8 mouse cellular contexts compared by ENCODE assay signal in genomic region chr15:77150000-77150399, GRCm38 (mm10).
A peak's percentile ranks its signal among the peaks of the same experiment; 100 is the strongest.
DNase-seq lines count a peak whose midpoint lies in the region; ATAC-seq lines count a peak whose summit lies in the region.

No protein-coding gene starts in this region.

- H3K9me3 ChIP-seq in heart, embryonic 16.5 days (replicated peaks; ENCODE audit: control insufficient read depth, low read length) = no peaks in the 10 kb centered on the region
- H3K9me3 ChIP-seq in embryonic facial prominence, embryonic 10.5 days = no peaks in the 10 kb centered on the region
- H3K9me3 ChIP-seq in hindbrain, embryonic 16.5 days (ENCODE audit: control insufficient read depth, low read length) = no peaks in the 10 kb centered on the region
- H3K9me3 ChIP-seq in midbrain, embryonic 12.5 days = no peaks in the 10 kb centered on the region

- H3K27me3 ChIP-seq in heart, embryonic 16.5 days (ENCODE audit: control insufficient read depth, insufficient read depth, low read length) = no peaks in the 10 kb centered on the region
- no peaks in the 10 kb centered on the region for H3K27me3 ChIP-seq in embryonic facial prominence, embryonic 10.5 days (replicated peaks; ENCODE audit: low read depth, poor library complexity, severe bottlenecking)
- H3K27me3 ChIP-seq in hindbrain, embryonic 16.5 days (replicated peaks; ENCODE audit: control insufficient read depth, insufficient read depth, low read length) = no peaks in the 10 kb centered on the region
- H3K27me3 ChIP-seq in midbrain, embryonic 12.5 days = no peaks in the 10 kb centered on the region

- 9% methylated on average over 3 of the region's 3 CpGs for WGBS in heart, embryonic 16.5 days
- WGBS in embryonic facial prominence, embryonic 10.5 days = 53% methylated on average over 3 of the region's 3 CpGs
- 10% methylated on average over 3 of the region's 3 CpGs for WGBS in hindbrain, embryonic 16.5 days
- 41% methylated on average over 3 of the region's 3 CpGs for WGBS in midbrain, embryonic 12.5 days

- H3K4me1 ChIP-seq in heart, embryonic 16.5 days (ENCODE audit: control insufficient read depth, insufficient read depth, low read length) = peaks cover 46% of the 10 kb centered on the region
- peaks cover 58% of the 10 kb centered on the region for H3K4me1 ChIP-seq in embryonic facial prominence, embryonic 10.5 days
- peaks cover 41% of the 10 kb centered on the region for H3K4me1 ChIP-seq in hindbrain, embryonic 16.5 days (ENCODE audit: control insufficient read depth, insufficient read depth, low read depth, low read length)
- H3K4me1 ChIP-seq in midbrain, embryonic 12.5 days = peaks cover 40% of the 10 kb centered on the region

- peak overlapping the region; percentile 78 for H3K4me2 ChIP-seq in heart, embryonic 16.5 days (ENCODE audit: low read depth, low read length)
- H3K4me2 ChIP-seq in hindbrain, embryonic 16.5 days (ENCODE audit: low read length) = peak overlapping the region; percentile 88
- H3K4me2 ChIP-seq in midbrain, embryonic 12.5 days (replicated peaks) = peak overlapping the region; percentile 63

- peak overlapping the region; percentile 49 for H3K4me3 ChIP-seq in heart, embryonic 16.5 days (ENCODE audit: low read length)
- H3K4me3 ChIP-seq in embryonic facial prominence, embryonic 10.5 days = peak overlapping the region; percentile 63
- peak overlapping the region; percentile 59 for H3K4me3 ChIP-seq in hindbrain, embryonic 16.5 days (ENCODE audit: low read length)
- peak overlapping the region; percentile 56 for H3K4me3 ChIP-seq in midbrain, embryonic 12.5 days

- intact Hi-C loops in heart, postnatal 10 days (cut with DNase I) = loop anchor here (5.0 kb wide), 2 partner anchors 113 to 207 kb away; no protein-coding TSS in a partner anchor

- peak overlapping the region; percentile 74 for H3K9ac ChIP-seq in heart, embryonic 16.5 days (ENCODE audit: low read length)
- peak overlapping the region; percentile 70 for H3K9ac ChIP-seq in hindbrain, embryonic 16.5 days (ENCODE audit: low read depth, low read length)
- peak overlapping the region; percentile 77 for H3K9ac ChIP-seq in midbrain, embryonic 12.5 days (replicated peaks)

- no peaks in the 10 kb centered on the region for H3K36me3 ChIP-seq in heart, embryonic 16.5 days (ENCODE audit: control insufficient read depth, insufficient read depth)
- 0 out of 2 replicates have a peak, but pooled peaks cover 14% of the 10 kb centered on the region for H3K36me3 ChIP-seq in embryonic facial prominence, embryonic 10.5 days (replicated peaks)
- no peaks in the 10 kb centered on the region for H3K36me3 ChIP-seq in hindbrain, embryonic 16.5 days (ENCODE audit: control insufficient read depth, insufficient read depth, low read length)
- peaks cover 2% of the 10 kb centered on the region; the same call in 1 of the 2 replicates for H3K36me3 ChIP-seq in midbrain, embryonic 12.5 days

- no peak for ATAC-seq in heart, embryonic 16.5 days (replicated peaks; ENCODE audit: extremely low read depth, insufficient read depth, low FRiP score)
- ATAC-seq in hindbrain, embryonic 16.5 days = no peak
- ATAC-seq in midbrain, embryonic 12.5 days (ENCODE audit: low FRiP score, low read depth) = no peak
- ATAC-seq in erythroblast, adult 5-6 weeks (replicated peaks; ENCODE audit: low FRiP score, poor library complexity, severe bottlenecking) = no peak

- no peak for DNase-seq in heart, postnatal 10 days
- DNase-seq in embryonic facial prominence, embryonic 10.5 days (ENCODE audit: low spot score) = no peak
- DNase-seq in yolk sac, embryonic 10.5 days (ENCODE audit: low spot score) = no peak
- DNase-seq in cerebellum, postnatal 10 days = no peak

- H3K27ac ChIP-seq in heart, embryonic 16.5 days (ENCODE audit: low read length) = peak overlapping the region; percentile 94
- peak overlapping the region; percentile 82 for H3K27ac ChIP-seq in embryonic facial prominence, embryonic 10.5 days (replicated peaks)
- H3K27ac ChIP-seq in hindbrain, embryonic 16.5 days (ENCODE audit: low read depth, low read length) = peak overlapping the region; percentile 87
- peak overlapping the region; percentile 85 for H3K27ac ChIP-seq in midbrain, embryonic 12.5 days (replicated peaks)
